Mouse (Mus musculus): ENCODE results near the gene Sec24b. TPM values are rescaled to one million over a fixed set of nuclear protein-coding genes. Genes with fewer than 3 reads are reported as not detected.

Gene Sec24b
- polyA plus RNA-seq, 1 experiment from 2014 or later: 33.6 TPM

- Histone ChIP-seq H3K9me3 (ENCODE audit: control insufficient read depth, low read length) (no peaks in the 10 kb centered on the region), H3K4me2 (ENCODE audit: low read depth, severe bottlenecking) (no peak overlapping the region), H3K27ac (replicated peaks; ENCODE audit: low read depth, low read length) (no peak overlapping the region), H3K4me1 (ENCODE audit: control insufficient read depth, insufficient read depth, low read length) (no peaks in the 10 kb centered on the region), H3K36me3 (ENCODE audit: control insufficient read depth, insufficient read depth, low read length) (peaks cover 9% of the 10 kb centered on the region; the same call in 1 of the 2 replicates), H3K4me3 (ENCODE audit: low read depth, low read length) (no peak overlapping the region), H3K27me3 (ENCODE audit: control insufficient read depth, insufficient read depth, low read length) (no peaks in the 10 kb centered on the region), H3K9ac (ENCODE audit: low read length) (no peak overlapping the region)
- WGBS: 19% methylated on average over 5 of the region's 5 CpGs
- no peak for DNase-seq (ENCODE audit: low spot score)
- no peak for ATAC-seq (ENCODE audit: insufficient number of reproducible peaks, low FRiP score, low TSS enrichment, low read depth)
Observed at GRCm38 (mm10) chr3:129982271-129982670, 79.1 kb downstream of the Sec24b start.

- ATAC-seq (ENCODE audit: insufficient number of reproducible peaks, low FRiP score, low TSS enrichment, low read depth) (no peak), DNase-seq (ENCODE audit: low spot score) (peak; percentile 32)
- WGBS: 45% methylated on average over 11 of the region's 11 CpGs
Observed at GRCm38 (mm10) chr3:129981756-129982155, 79.6 kb downstream of the Sec24b start.

GRCm38 (mm10) chr3:129979510-129979909 lies 81.8 kb downstream of the Sec24b start:
- Histone ChIP-seq H3K9ac (ENCODE audit: low read length) (no peak overlapping the region), H3K36me3 (ENCODE audit: control insufficient read depth, insufficient read depth, low read length) (no peaks in the 10 kb centered on the region), H3K27ac (replicated peaks; ENCODE audit: low read depth, low read length) (no peak overlapping the region), H3K27me3 (ENCODE audit: control insufficient read depth, insufficient read depth, low read length) (no peaks in the 10 kb centered on the region), H3K4me1 (ENCODE audit: control insufficient read depth, insufficient read depth, low read length) (no peaks in the 10 kb centered on the region), H3K9me3 (ENCODE audit: control insufficient read depth, low read length) (no peaks in the 10 kb centered on the region), H3K4me2 (ENCODE audit: low read depth, severe bottlenecking) (no peak overlapping the region), H3K4me3 (ENCODE audit: low read depth, low read length) (no peak overlapping the region)
- no peak for ATAC-seq (ENCODE audit: insufficient number of reproducible peaks, low FRiP score, low TSS enrichment, low read depth)
- no peak for DNase-seq (ENCODE audit: low spot score)
- WGBS: 23% methylated on average over 6 of the region's 6 CpGs

More at GRCm38 (mm10) chr3:129981756-129982155, 79.6 kb downstream of the Sec24b start:
- H3K36me3 ChIP-seq (ENCODE audit: control insufficient read depth, insufficient read depth, low read length): peaks cover 6% of the 10 kb centered on the region; the same call in 1 of the 2 replicates
- H3K27ac ChIP-seq (replicated peaks; ENCODE audit: low read depth, low read length): no peak overlapping the region
- H3K9me3 ChIP-seq (ENCODE audit: control insufficient read depth, low read length): no peaks in the 10 kb centered on the region
- H3K4me2 ChIP-seq (ENCODE audit: low read depth, severe bottlenecking): no peak overlapping the region
- no peaks in the 10 kb centered on the region for H3K4me1 ChIP-seq (ENCODE audit: control insufficient read depth, insufficient read depth, low read length)
- no peak overlapping the region for H3K9ac ChIP-seq (ENCODE audit: low read length)
- no peak overlapping the region for H3K4me3 ChIP-seq (ENCODE audit: low read depth, low read length)
- no peaks in the 10 kb centered on the region for H3K27me3 ChIP-seq (ENCODE audit: control insufficient read depth, insufficient read depth, low read length)

GRCm38 (mm10) chr3:129978716-129979115 lies 82.6 kb downstream of the Sec24b start:
- no peak for DNase-seq (ENCODE audit: low spot score)
- Histone ChIP-seq H3K4me2 (ENCODE audit: low read depth, severe bottlenecking) (no peak overlapping the region), H3K27ac (replicated peaks; ENCODE audit: low read depth, low read length) (no peak overlapping the region), H3K27me3 (ENCODE audit: control insufficient read depth, insufficient read depth, low read length) (no peaks in the 10 kb centered on the region), H3K4me1 (ENCODE audit: control insufficient read depth, insufficient read depth, low read length) (no peaks in the 10 kb centered on the region), H3K9me3 (ENCODE audit: control insufficient read depth, low read length) (no peaks in the 10 kb centered on the region), H3K36me3 (ENCODE audit: control insufficient read depth, insufficient read depth, low read length) (no peaks in the 10 kb centered on the region), H3K9ac (ENCODE audit: low read length) (no peak overlapping the region), H3K4me3 (ENCODE audit: low read depth, low read length) (no peak overlapping the region)
- ATAC-seq (ENCODE audit: insufficient number of reproducible peaks, low FRiP score, low TSS enrichment, low read depth): no peak
- 88% methylated on average over 9 of the region's 9 CpGs for WGBS

- H3K4me2 ChIP-seq (ENCODE audit: low read depth, severe bottlenecking): no peak overlapping the region
- H3K4me1 ChIP-seq (ENCODE audit: control insufficient read depth, insufficient read depth, low read length): no peaks in the 10 kb centered on the region
- H3K27me3 ChIP-seq (ENCODE audit: control insufficient read depth, insufficient read depth, low read length): no peaks in the 10 kb centered on the region
- 88% methylated on average over 5 of the region's 5 CpGs for WGBS
- H3K4me3 ChIP-seq (ENCODE audit: low read depth, low read length): no peak overlapping the region
- ATAC-seq (ENCODE audit: insufficient number of reproducible peaks, low FRiP score, low TSS enrichment, low read depth) (no peak), DNase-seq (ENCODE audit: low spot score) (no peak)
- no peaks in the 10 kb centered on the region for H3K9me3 ChIP-seq (ENCODE audit: control insufficient read depth, low read length)
- H3K27ac ChIP-seq (replicated peaks; ENCODE audit: low read depth, low read length): no peak overlapping the region
- H3K36me3 ChIP-seq (ENCODE audit: control insufficient read depth, insufficient read depth, low read length): no peaks in the 10 kb centered on the region
- no peak overlapping the region for H3K9ac ChIP-seq (ENCODE audit: low read length)
Observed at GRCm38 (mm10) chr3:129976317-129976716, 85.0 kb downstream of the Sec24b start.

GRCm38 (mm10) chr3:129970529-129971515 lies 90.5 kb downstream of the Sec24b start:
- Histone ChIP-seq H3K27me3 (ENCODE audit: control insufficient read depth, insufficient read depth, low read length) (peaks cover 8% of the 10 kb centered on the region), H3K9ac (ENCODE audit: low read length) (peak overlapping the region; percentile 17; the same call in 1 of the 2 replicates), H3K9me3 (ENCODE audit: control insufficient read depth, low read length) (no peaks in the 10 kb centered on the region), H3K27ac (replicated peaks; ENCODE audit: low read depth, low read length) (peak overlapping the region; percentile 47; the same call in 1 of the 2 replicates), H3K4me2 (ENCODE audit: low read depth, severe bottlenecking) (peak overlapping the region; percentile 99), H3K36me3 (ENCODE audit: control insufficient read depth, insufficient read depth, low read length) (no peaks in the 10 kb centered on the region), H3K4me1 (ENCODE audit: control insufficient read depth, insufficient read depth, low read length) (peaks cover 10% of the 10 kb centered on the region), H3K4me3 (ENCODE audit: low read depth, low read length) (peak overlapping the region; percentile 65)
- DNase-seq (ENCODE audit: low spot score) (peak; percentile 83), ATAC-seq (ENCODE audit: insufficient number of reproducible peaks, low FRiP score, low TSS enrichment, low read depth) (peak; percentile 78)
- WGBS: 6% methylated on average over 19 of the region's 19 CpGs

GRCm38 (mm10) chr3:129969432-129970395 lies 91.6 kb downstream of the Sec24b start, which contains the start of gene Mcub:
Gene Mcub, minus strand, starts transcription at chr3:129970206.
- Histone ChIP-seq H3K9ac (ENCODE audit: low read length) (peak within 1 kb of the TSS; percentile 59), H3K27ac (replicated peaks; ENCODE audit: low read depth, low read length) (peak within 1 kb of the TSS; percentile 47; the same call in 1 of the 2 replicates), H3K4me2 (ENCODE audit: low read depth, severe bottlenecking) (peak within 1 kb of the TSS; percentile 99), H3K9me3 (ENCODE audit: control insufficient read depth, low read length) (no peaks in the 10 kb centered on the region), H3K4me3 (ENCODE audit: low read depth, low read length) (peak within 1 kb of the TSS; percentile 65), H3K36me3 (ENCODE audit: control insufficient read depth, insufficient read depth, low read length) (no peaks in the 10 kb centered on the region), H3K4me1 (ENCODE audit: control insufficient read depth, insufficient read depth, low read length) (peaks cover 10% of the 10 kb centered on the region), H3K27me3 (ENCODE audit: control insufficient read depth, insufficient read depth, low read length) (peaks cover 8% of the 10 kb centered on the region)
- DNase-seq (ENCODE audit: low spot score) (peak; percentile 65), ATAC-seq (ENCODE audit: insufficient number of reproducible peaks, low FRiP score, low TSS enrichment, low read depth) (peak; percentile 73)
- WGBS: under 1% methylated on average over 63 of the region's 63 CpGs

GRCm38 (mm10) chr3:129969031-129969430 lies 92.3 kb downstream of the Sec24b start:
- Histone ChIP-seq H3K9ac (ENCODE audit: low read length) (no peak overlapping the region; the same call in 1 of the 2 replicates), H3K4me2 (ENCODE audit: low read depth, severe bottlenecking) (peak overlapping the region; percentile 99), H3K27me3 (ENCODE audit: control insufficient read depth, insufficient read depth, low read length) (peaks cover 8% of the 10 kb centered on the region), H3K36me3 (ENCODE audit: control insufficient read depth, insufficient read depth, low read length) (no peaks in the 10 kb centered on the region), H3K9me3 (ENCODE audit: control insufficient read depth, low read length) (no peaks in the 10 kb centered on the region), H3K4me3 (ENCODE audit: low read depth, low read length) (peak overlapping the region; percentile 65), H3K4me1 (ENCODE audit: control insufficient read depth, insufficient read depth, low read length) (peaks cover 10% of the 10 kb centered on the region), H3K27ac (replicated peaks; ENCODE audit: low read depth, low read length) (no peak overlapping the region)
- no peak for DNase-seq (ENCODE audit: low spot score)
- no peak for ATAC-seq (ENCODE audit: insufficient number of reproducible peaks, low FRiP score, low TSS enrichment, low read depth)
- 31% methylated on average over 10 of the region's 10 CpGs for WGBS
